Mouse (Mus musculus): ENCODE results near the gene Ptp4a2.

Gene Ptp4a2

GRCm38 (mm10) chr4:129795861-129796260 lies 15.2 kb upstream of the Ptp4a2 start:
- DNase-seq (ENCODE audit: low spot score in 2 of 2) = no peak

- DNase-seq (ENCODE audit: low spot score in 2 of 2) = no peak
Observed at GRCm38 (mm10) chr4:129797985-129798384, 13.0 kb upstream of the Ptp4a2 start.

- no peak for DNase-seq (ENCODE audit: low spot score in 2 of 2)
Observed at GRCm38 (mm10) chr4:129803368-129803767, 7.7 kb upstream of the Ptp4a2 start.

- DNase-seq (ENCODE audit: low spot score in 2 of 2) = no peak
Observed at GRCm38 (mm10) chr4:129805059-129805458, 6.0 kb upstream of the Ptp4a2 start.

- DNase-seq (ENCODE audit: low spot score in 2 of 2) = no peak
Observed at GRCm38 (mm10) chr4:129811605-129812468, 818 bp downstream of the Ptp4a2 start.

- peak in 1 of 2 experiments; percentile 27 for DNase-seq (ENCODE audit: low spot score in 2 of 2)
Observed at GRCm38 (mm10) chr4:129817591-129817990, 6.6 kb downstream of the Ptp4a2 start.

- peak in 1 of 2 experiments; percentile 29 for DNase-seq (ENCODE audit: low spot score in 2 of 2)
Observed at GRCm38 (mm10) chr4:129818506-129819195, 7.6 kb downstream of the Ptp4a2 start.

GRCm38 (mm10) chr4:129819712-129820336 lies 8.8 kb downstream of the Ptp4a2 start:
- peak; percentile 95 to 96 for DNase-seq (ENCODE audit: low spot score in 2 of 2)

GRCm38 (mm10) chr4:129820417-129821086 lies 9.5 kb downstream of the Ptp4a2 start:
- peak; percentile 69 to 72 for DNase-seq (ENCODE audit: low spot score in 2 of 2)

GRCm38 (mm10) chr4:129821087-129821616 lies 10.1 kb downstream of the Ptp4a2 start:
- DNase-seq (ENCODE audit: low spot score in 2 of 2) = no peak

- DNase-seq (ENCODE audit: low spot score in 2 of 2) = no peak
Observed at GRCm38 (mm10) chr4:129822324-129822723, 11.3 kb downstream of the Ptp4a2 start.

- DNase-seq (ENCODE audit: low spot score in 2 of 2) = no peak
Observed at GRCm38 (mm10) chr4:129823216-129823810, 12.3 kb downstream of the Ptp4a2 start.

- no peak for DNase-seq (ENCODE audit: low spot score in 2 of 2)
Observed at GRCm38 (mm10) chr4:129827611-129828010, 16.6 kb downstream of the Ptp4a2 start.

GRCm38 (mm10) chr4:129828081-129828480 lies 17.1 kb downstream of the Ptp4a2 start:
- DNase-seq (ENCODE audit: low spot score in 2 of 2) = no peak

- DNase-seq (ENCODE audit: low spot score in 2 of 2) = no peak
Observed at GRCm38 (mm10) chr4:129829799-129830198, 18.8 kb downstream of the Ptp4a2 start.

- DNase-seq (ENCODE audit: low spot score in 2 of 2) = no peak
Observed at GRCm38 (mm10) chr4:129830343-129830944, 19.4 kb downstream of the Ptp4a2 start.

- DNase-seq (ENCODE audit: low spot score in 2 of 2) = no peak
Observed at GRCm38 (mm10) chr4:129834581-129834980, 23.6 kb downstream of the Ptp4a2 start.

- no peak for DNase-seq (ENCODE audit: low spot score in 2 of 2)
Observed at GRCm38 (mm10) chr4:129835296-129835695, 24.3 kb downstream of the Ptp4a2 start.

GRCm38 (mm10) chr4:129839866-129840555 lies 29.0 kb downstream of the Ptp4a2 start:
- DNase-seq (ENCODE audit: low spot score in 2 of 2) = no peak

- DNase-seq (ENCODE audit: low spot score in 2 of 2) = no peak
Observed at GRCm38 (mm10) chr4:129846823-129847222, 35.8 kb downstream of the Ptp4a2 start.
